Mouse (Mus musculus) heart, embryonic 13.5 days (tissue): ENCODE results near the gene Scfd2. TPM values are rescaled to one million over a fixed set of nuclear protein-coding genes. Genes with fewer than 3 reads are reported as not detected.

Experiments used
- polyA plus RNA-seq: library from polyadenylated mRNA; unstranded; fragments of >200 nt; fragmentation: Nextera tagmentation; extraction: Ambion mirVana; gene quantifications from 2 replicates; pipeline ENCODE4 v1.2.1, GENCODE M21; 2015

The Scfd2 gene
- polyA plus RNA-seq, 1 experiment from 2014 or later, result 12.4 TPM

Other genes with a start within 250 kb of the Scfd2 start
- gene Fip1l1, start 3.7 kb upstream of the Scfd2 start, polyA plus RNA-seq, result 55.6 and 57.2 TPM in 2 replicates
- 0.88 and 1.6 TPM in 2 replicates for gene Lnx1, start 171.2 kb upstream of the Scfd2 start, polyA plus RNA-seq